Mouse (Mus musculus) liver, adult (tissue): ENCODE results near the gene Ggt7.

Experiments used
- GATA4 ChIP-seq: IDR thresholded peaks from 2 replicates; pipeline ENCODE4 v1.6.1; 2014; ENCODE audit warnings: mild to moderate bottlenecking, low read length; ENCODE audit not compliant: insufficient replicate concordance

Gene Ggt7

DNA sequence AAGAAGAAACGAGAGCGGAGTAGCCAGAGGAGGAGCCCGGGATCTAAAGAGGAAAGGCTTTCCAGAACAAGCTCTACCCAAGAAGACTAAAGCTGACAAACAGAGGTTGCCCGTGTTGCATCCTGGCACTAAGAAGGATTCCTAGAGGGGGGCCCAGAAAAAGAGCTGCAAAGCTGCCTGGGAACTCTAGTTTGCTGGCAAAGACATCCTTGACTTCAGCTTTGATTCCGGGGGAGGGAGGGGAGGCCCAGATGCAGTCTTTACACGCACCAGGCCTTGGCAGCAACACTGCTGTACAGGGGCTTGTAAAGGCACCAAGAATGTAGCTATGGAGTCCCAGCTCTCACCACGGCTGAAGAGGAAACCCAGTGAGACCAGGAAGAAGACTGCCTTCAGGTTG, 64.4 kb downstream of the Ggt7 start:
- TF ChIP-seq GATA4: no peak

DNA sequence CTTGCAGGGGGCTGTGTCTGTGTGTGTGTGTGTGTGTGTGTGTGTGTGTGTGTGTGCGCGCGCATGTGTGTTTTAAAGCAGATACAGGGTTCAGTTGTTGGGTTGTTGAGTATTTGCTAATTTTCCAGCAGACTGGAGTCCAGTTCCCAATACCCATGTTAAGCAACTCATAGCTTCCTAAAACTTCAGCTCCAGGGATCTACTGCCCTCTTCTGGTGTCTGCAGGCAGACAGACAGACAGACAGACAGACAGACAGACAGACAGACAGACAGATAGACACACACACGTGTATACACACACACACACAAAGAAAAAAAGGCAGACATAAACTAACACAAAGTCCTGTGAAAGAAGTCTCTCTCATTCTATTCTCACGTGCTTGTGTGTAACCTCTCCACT, 66.8 kb downstream of the Ggt7 start:
- TF ChIP-seq GATA4: no peak

DNA sequence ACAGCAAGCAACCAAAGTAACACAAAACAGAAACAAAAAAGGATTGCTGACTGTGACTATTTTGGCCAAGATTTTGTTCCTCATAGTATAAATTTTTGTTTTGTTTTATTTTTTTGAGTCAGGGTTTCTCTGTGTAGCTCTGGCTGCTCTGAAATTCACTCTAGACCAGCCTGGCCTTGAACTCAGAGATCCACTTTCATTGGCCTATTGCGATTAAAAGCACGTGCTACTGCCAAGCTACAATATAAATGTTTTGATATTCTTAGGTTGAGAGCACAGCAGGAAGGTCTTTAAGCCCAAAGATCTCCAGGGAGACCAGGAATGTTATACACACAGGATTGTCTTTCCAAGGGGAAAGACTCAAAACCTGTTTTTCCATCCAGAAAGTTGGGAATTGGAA, 74.6 kb downstream of the Ggt7 start:
- no peak for TF ChIP-seq GATA4

DNA sequence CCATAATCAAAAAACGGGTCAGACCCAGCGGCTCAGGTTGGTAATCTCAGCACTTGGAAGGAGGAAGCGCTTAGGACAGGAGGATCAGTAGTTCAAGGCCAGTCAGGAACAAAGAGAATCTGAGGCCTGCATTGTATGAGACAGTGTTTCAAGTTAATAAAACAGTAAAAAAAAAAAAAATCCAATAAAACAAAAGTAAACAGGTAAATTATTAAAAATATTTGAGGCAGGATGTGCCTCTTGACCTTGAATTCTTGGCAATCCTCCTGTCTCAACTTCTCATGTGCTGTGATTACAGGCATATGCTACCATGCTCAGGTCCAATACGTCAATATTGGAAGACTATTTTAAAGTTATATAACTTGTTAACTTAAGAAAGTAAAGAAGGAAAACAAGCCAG, 75.1 kb downstream of the Ggt7 start:
- TF ChIP-seq GATA4: no peak
